Comparison of ENCODE assay signal across 9 mouse cellular contexts in the genomic region with DNA sequence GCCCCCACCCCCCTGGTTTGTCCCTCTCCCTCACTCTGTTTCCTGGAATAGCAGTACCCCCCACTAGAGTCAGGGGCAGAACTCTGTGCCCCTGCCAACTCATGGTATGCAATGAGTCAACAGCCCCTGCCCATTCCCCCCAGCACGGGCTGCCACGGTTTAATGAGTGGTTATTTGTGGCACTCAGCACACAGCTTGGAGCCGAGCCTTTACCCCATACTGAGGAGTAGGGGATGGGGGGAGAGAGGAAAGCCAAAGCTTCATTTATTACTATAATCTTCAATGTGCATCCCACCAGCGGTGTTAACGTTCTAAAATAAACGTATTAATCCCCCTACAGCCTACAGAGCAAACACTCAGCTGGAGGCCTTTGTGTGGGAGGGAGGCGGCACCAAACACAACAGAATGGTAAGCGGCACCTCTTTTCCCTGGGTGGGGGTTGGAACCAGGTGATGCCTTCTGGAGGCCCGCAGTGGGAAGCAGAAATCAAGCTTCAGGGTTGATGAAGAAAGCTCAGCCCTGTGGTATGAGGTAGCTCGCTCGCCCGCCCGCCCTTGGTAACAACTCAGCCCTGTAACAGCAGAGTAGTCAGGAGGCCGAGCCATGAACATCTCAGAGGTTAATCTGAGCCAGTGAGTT. TPM values are rescaled to one million over a fixed set of nuclear protein-coding genes. Genes with fewer than 3 reads are reported as not detected.
DNase-seq lines count a peak whose midpoint lies in the region; ATAC-seq lines count a peak whose summit lies in the region.
"Had no signal": no experiment of that assay in that cellular context is flagged by ENCODE, and none has a peak within 500 bp of the region (broad histone marks: within the 10 kb centered on the region; RNA-seq: fewer than 3 reads in every experiment).

No protein-coding gene starts in this region.

- H3K4me3 ChIP-seq in lung, embryonic 16.5 days (ENCODE audit: low read length), result no peak overlapping the region
- H3K4me3 ChIP-seq in embryonic facial prominence, embryonic 13.5 days, result no peak overlapping the region
- H3K4me3 ChIP-seq in neural tube, embryonic 15.5 days (replicated peaks), result no peak overlapping the region
- H3K4me3 ChIP-seq: erythroblast, embryonic 14.5 days; megakaryocyte, embryonic 14.5 days had no signal

- H3K27me3 ChIP-seq in lung, embryonic 16.5 days (ENCODE audit: control insufficient read depth, insufficient read depth, low read depth, low read length), result peaks cover 28% of the 10 kb centered on the region
- H3K27me3 ChIP-seq in embryonic facial prominence, embryonic 13.5 days, result peaks cover 40% of the 10 kb centered on the region
- peaks cover 8% of the 10 kb centered on the region for H3K27me3 ChIP-seq in neural tube, embryonic 15.5 days (replicated peaks)

- H3K4me1 ChIP-seq in lung, embryonic 16.5 days (replicated peaks; ENCODE audit: control insufficient read depth, insufficient read depth, low read length), result peaks cover 10% of the 10 kb centered on the region
- peaks cover 38% of the 10 kb centered on the region for H3K4me1 ChIP-seq in embryonic facial prominence, embryonic 13.5 days
- H3K4me1 ChIP-seq in neural tube, embryonic 15.5 days, result peaks cover 54% of the 10 kb centered on the region

- 35% methylated on average over 14 of the region's 14 CpGs for WGBS in lung, embryonic 16.5 days
- 35% methylated on average over 14 of the region's 14 CpGs for WGBS in embryonic facial prominence, embryonic 13.5 days
- 30% methylated on average over 14 of the region's 14 CpGs for WGBS in neural tube, embryonic 15.5 days

- ATAC-seq in lung, embryonic 16.5 days (ENCODE audit: low read depth), result peak; percentile 59; the same call in 1 of the 2 replicates
- peak; percentile 69 for ATAC-seq in embryonic facial prominence, embryonic 13.5 days (ENCODE audit: insufficient number of reproducible peaks, insufficient read depth, low FRiP score, low TSS enrichment, low read depth)
- peak; percentile 28; the same call in 1 of the 2 replicates for ATAC-seq in neural tube, embryonic 15.5 days (ENCODE audit: low FRiP score)

- H3K4me2 ChIP-seq in lung, embryonic 16.5 days (ENCODE audit: low read depth, low read length), result peak overlapping the region; percentile 26; the same call in 1 of the 2 replicates
- peak overlapping the region; percentile 7 for H3K4me2 ChIP-seq in embryonic facial prominence, embryonic 13.5 days
- H3K4me2 ChIP-seq in neural tube, embryonic 15.5 days, result peak overlapping the region; percentile 9; the same call in 1 of the 2 replicates

- no peak for DNase-seq in lung, postnatal 10 days
- DNase-seq in heart, postnatal 4 days, result peak; percentile 58
- no peak for DNase-seq in left cerebral cortex, adult 11 months (ENCODE audit: low spot score)
- DNase-seq in right cerebral cortex, postnatal 4 days, result no peak

- 0 out of 2 replicates have a peak overlapping the region, but pooled peaks have one; percentile 30 for H3K27ac ChIP-seq in lung, embryonic 16.5 days (ENCODE audit: low read length)
- H3K27ac ChIP-seq in embryonic facial prominence, embryonic 13.5 days, result peak overlapping the region; percentile 66; the same call in 1 of the 2 replicates
- no peak overlapping the region for H3K27ac ChIP-seq in neural tube, embryonic 15.5 days (replicated peaks)

- no peak overlapping the region for H3K9ac ChIP-seq in lung, embryonic 16.5 days (ENCODE audit: low read length)
- no peak overlapping the region for H3K9ac ChIP-seq in embryonic facial prominence, embryonic 13.5 days
- H3K9ac ChIP-seq in neural tube, embryonic 15.5 days (replicated peaks), result no peak overlapping the region

- H3K9me3 ChIP-seq in lung, embryonic 16.5 days (ENCODE audit: control insufficient read depth, low read length), result no peaks in the 10 kb centered on the region
- no peaks in the 10 kb centered on the region for H3K9me3 ChIP-seq in embryonic facial prominence, embryonic 13.5 days
- H3K9me3 ChIP-seq in neural tube, embryonic 15.5 days (replicated peaks), result no peaks in the 10 kb centered on the region

- no peaks in the 10 kb centered on the region for H3K36me3 ChIP-seq in lung, embryonic 16.5 days (ENCODE audit: control insufficient read depth, insufficient read depth, low read length)
- no peaks in the 10 kb centered on the region for H3K36me3 ChIP-seq in embryonic facial prominence, embryonic 13.5 days
- no peaks in the 10 kb centered on the region for H3K36me3 ChIP-seq in neural tube, embryonic 15.5 days

RNA-seq across cellular contexts. Expression of a gene that starts 6.5 kb away (rescaled TPM):
- 6.6 and 7.2 TPM in 2 replicates for polyA plus RNA-seq in lung, embryonic 16.5 days (2015; fragmentation: Nextera tagmentation; extraction: Ambion mirVana)
- polyA plus RNA-seq in embryonic facial prominence, embryonic 13.5 days (2015; fragmentation: Nextera tagmentation; extraction: Ambion mirVana), result 20.6 and 25.2 TPM in 2 replicates
- total RNA-seq in heart, postnatal 4 days (2021), result 100 to 1,000 TPM; 109 to 138 TPM
- 34.0 and 39.1 TPM in 2 replicates for polyA plus RNA-seq in neural tube, embryonic 15.5 days (2015; fragmentation: Nextera tagmentation; extraction: Ambion mirVana)
- polyA plus RNA-seq: erythroblast, embryonic 14.5 days had no signal

RNA-seq across cellular contexts. Expression of a gene that starts 24.2 kb away (rescaled TPM):
- polyA plus RNA-seq in lung, embryonic 16.5 days (2015; fragmentation: Nextera tagmentation; extraction: Ambion mirVana), result 0.19 and 0.23 TPM in 2 replicates
- 0.10 and 0.28 TPM in 2 replicates for polyA plus RNA-seq in embryonic facial prominence, embryonic 13.5 days (2015; fragmentation: Nextera tagmentation; extraction: Ambion mirVana)
- not detected for total RNA-seq in heart, postnatal 4 days (2021)
- 0.38 and 0.52 TPM in 2 replicates for polyA plus RNA-seq in neural tube, embryonic 15.5 days (2015; fragmentation: Nextera tagmentation; extraction: Ambion mirVana)
- polyA plus RNA-seq: erythroblast, embryonic 14.5 days had no signal

RNA-seq across cellular contexts. Expression of a gene that starts 32.7 kb away (rescaled TPM):
- polyA plus RNA-seq in lung, embryonic 16.5 days (2015; fragmentation: Nextera tagmentation; extraction: Ambion mirVana), result 32.0 and 33.3 TPM in 2 replicates
- polyA plus RNA-seq in embryonic facial prominence, embryonic 13.5 days (2015; fragmentation: Nextera tagmentation; extraction: Ambion mirVana), result 30.2 and 30.9 TPM in 2 replicates
- total RNA-seq in heart, postnatal 4 days (2021), result 10 to 100 TPM; 79.9 to 85.2 TPM
- 51.0 and 60.0 TPM in 2 replicates for polyA plus RNA-seq in neural tube, embryonic 15.5 days (2015; fragmentation: Nextera tagmentation; extraction: Ambion mirVana)

RNA-seq across cellular contexts. Expression of a gene that starts 35.3 kb away (rescaled TPM):
- polyA plus RNA-seq in lung, embryonic 16.5 days (2015; fragmentation: Nextera tagmentation; extraction: Ambion mirVana), result 13.3 and 111 TPM in 2 replicates
- polyA plus RNA-seq in embryonic facial prominence, embryonic 13.5 days (2015; fragmentation: Nextera tagmentation; extraction: Ambion mirVana), result 0.80 and 56.2 TPM in 2 replicates
- 1 to 10 TPM; 1.7 to 1.8 TPM for total RNA-seq in heart, postnatal 4 days (2021)
- 11.1 and 12.9 TPM in 2 replicates for polyA plus RNA-seq in neural tube, embryonic 15.5 days (2015; fragmentation: Nextera tagmentation; extraction: Ambion mirVana)

RNA-seq across cellular contexts. Expression of a gene that starts 39.1 kb away (rescaled TPM):
- polyA plus RNA-seq in lung, embryonic 16.5 days (2015; fragmentation: Nextera tagmentation; extraction: Ambion mirVana), result 0.78 and 1.3 TPM in 2 replicates
- polyA plus RNA-seq in embryonic facial prominence, embryonic 13.5 days (2015; fragmentation: Nextera tagmentation; extraction: Ambion mirVana), result 7.7 and 9.4 TPM in 2 replicates
- 10 to 100 TPM in 1 of 2 experiments, 1 to 10 TPM in 1; 9.3 to 34.8 TPM for total RNA-seq in heart, postnatal 4 days (2021)
- 8.8 and 11.0 TPM in 2 replicates for polyA plus RNA-seq in neural tube, embryonic 15.5 days (2015; fragmentation: Nextera tagmentation; extraction: Ambion mirVana)
- polyA plus RNA-seq: erythroblast, embryonic 14.5 days had no signal
